Mouse (Mus musculus): ENCODE results near the gene Kcnmb4. TPM values are rescaled to one million over a fixed set of nuclear protein-coding genes. Genes with fewer than 3 reads are reported as not detected.

Gene Kcnmb4
- total RNA-seq, 2 experiments from 2014 or later = 97.0 to 125 TPM

Other genes starting within 250 kb of the Kcnmb4 start
- gene Ptprb, start 198.4 kb downstream of the Kcnmb4 start, total RNA-seq (2021) = 10 to 100 TPM; 17.5 to 20.6 TPM
- gene Cnot2, start 107.6 kb upstream of the Kcnmb4 start, total RNA-seq (2021) = 10 to 100 TPM; 67.9 to 81.0 TPM

All from left cerebral cortex, postnatal 36 days (tissue).